Mouse (Mus musculus) heart, embryonic 16.5 days (tissue): Measurements from ENCODE around the gene Dapk3. TPM values are rescaled to one million over a fixed set of nuclear protein-coding genes. Genes with fewer than 3 reads are reported as not detected.

Source experiments
- ATAC-seq: fragments of 200-750 bp; cut with Nextera tagmentation; replicated peaks from 2 replicates; pipeline ENCODE4 v1.8.0; 2017; ENCODE audit warnings: moderate number of reproducible peaks; ENCODE audit not compliant: insufficient read depth, low FRiP score; ENCODE audit errors: extremely low read depth
- H3K27ac ChIP-seq: fragments of 300-500 bp; sonication (generic); 2 replicates; pipeline ENCODE4 v1.5.1; 2014; ENCODE audit warnings: mild to moderate bottlenecking, low read length, control low read depth, moderate library complexity
- H3K27me3 ChIP-seq: fragments of 300-500 bp; sonication (generic); 2 replicates; pipeline ENCODE4 v1.6.1; 2014; ENCODE audit warnings: low read length, mixed read lengths; ENCODE audit not compliant: control insufficient read depth, insufficient read depth
- H3K36me3 ChIP-seq: fragments of 300-500 bp; sonication (generic); 2 replicates; pipeline ENCODE4 v1.6.1; 2014; ENCODE audit not compliant: control insufficient read depth, insufficient read depth
- H3K4me1 ChIP-seq: fragments of 300-500 bp; sonication (generic); 2 replicates; pipeline ENCODE4 v1.6.1; 2014; ENCODE audit warnings: low read length, mixed read lengths; ENCODE audit not compliant: control insufficient read depth, insufficient read depth
- H3K4me2 ChIP-seq: fragments of 300-500 bp; sonication (generic); 2 replicates; pipeline ENCODE4 v1.6.1; 2014; ENCODE audit warnings: low read depth, mild to moderate bottlenecking, control low read depth, low read length
- H3K4me3 ChIP-seq: fragments of 300-500 bp; sonication (generic); 2 replicates; pipeline ENCODE4 v1.5.1; 2014; ENCODE audit warnings: mild to moderate bottlenecking, control low read depth, low read length
- H3K9ac ChIP-seq: fragments of 300-500 bp; sonication (generic); 2 replicates; pipeline ENCODE4 v1.6.1; 2014; ENCODE audit warnings: low read length, control low read depth
- H3K9me3 ChIP-seq: fragments of 300-500 bp; sonication (generic); replicated peaks from 2 replicates; pipeline ENCODE4 v1.6.1; 2016; ENCODE audit warnings: low read length; ENCODE audit not compliant: control insufficient read depth
- WGBS: fragments of 180-500 bp; shearing (Covaris S2); extraction: QIAGEN DNeasy Blood & Tissue Kit; methylation state at CpG from one replicate; pipeline ENCODE4 v1.1.7; 2014; 5-methylcytosine and 5-hydroxymethylcytosine counted together
- polyA plus RNA-seq: library from polyadenylated mRNA; unstranded; fragments of >200 nt; fragmentation: Nextera tagmentation; extraction: Ambion mirVana; gene quantifications from 2 replicates; pipeline ENCODE4 v1.2.1, GENCODE M21; 2015

The Dapk3 gene
- polyA plus RNA-seq: 33.9 and 40.2 TPM in 2 replicates

GRCm38 (mm10) chr10:81182336-81183333 lies at the start of gene Dapk3:
TSS of gene Dapk3 (plus strand) at chr10:81183005.
- ATAC-seq: peak; percentile 94
- Histone ChIP-seq H3K9me3 (no peaks in the 10 kb centered on the region), H3K4me3 (peak within 1 kb of the TSS; percentile 79), H3K27me3 (no peaks in the 10 kb centered on the region), H3K4me2 (peak within 1 kb of the TSS; percentile 75), H3K36me3 (peaks cover 53% of the 10 kb centered on the region), H3K4me1 (peaks cover 30% of the 10 kb centered on the region), H3K9ac (peak within 1 kb of the TSS; percentile 86), H3K27ac (peak within 1 kb of the TSS; percentile 88)
- WGBS: 5% methylated on average over 53 of the region's 53 CpGs

GRCm38 (mm10) chr10:81134181-81134587 lies 48.6 kb upstream of the Dapk3 start:
- ATAC-seq: no peak
- Histone ChIP-seq H3K4me2 (peak overlapping the region; percentile 87), H3K4me1 (peaks cover 30% of the 10 kb centered on the region), H3K9ac (peak overlapping the region; percentile 7; the same call in 1 of the 2 replicates), H3K4me3 (peak overlapping the region; percentile 12), H3K36me3 (no peaks in the 10 kb centered on the region), H3K9me3 (no peaks in the 10 kb centered on the region), H3K27ac (no peak overlapping the region), H3K27me3 (no peaks in the 10 kb centered on the region; the same call in 1 of the 2 replicates)
- 4% methylated on average over 16 of the region's 16 CpGs for WGBS

- peak within 1 kb of the TSS; percentile 97 for H3K27ac ChIP-seq
- H3K9ac ChIP-seq: peak within 1 kb of the TSS; percentile 89
- H3K27me3 ChIP-seq: no peaks in the 10 kb centered on the region; the same call in 1 of the 2 replicates
- no peaks in the 10 kb centered on the region for H3K9me3 ChIP-seq
- no peaks in the 10 kb centered on the region for H3K36me3 ChIP-seq
- peaks cover 33% of the 10 kb centered on the region for H3K4me1 ChIP-seq
- no peak for ATAC-seq
- 4% methylated on average over 40 of the region's 41 CpGs for WGBS
- peak within 1 kb of the TSS; percentile 87 for H3K4me2 ChIP-seq
- peak within 1 kb of the TSS; percentile 82 for H3K4me3 ChIP-seq
Observed at GRCm38 (mm10) chr10:81134966-81135681, 47.7 kb upstream of the Dapk3 start, which contains the start of gene Zbtb7a. TSS of gene Zbtb7a (plus strand) at chr10:81135220.

- peak overlapping the region; percentile 89 for H3K9ac ChIP-seq
- H3K9me3 ChIP-seq: no peaks in the 10 kb centered on the region
- under 1% methylated on average over 69 of the region's 86 CpGs for WGBS
- H3K36me3 ChIP-seq: no peaks in the 10 kb centered on the region
- H3K27ac ChIP-seq: peak overlapping the region; percentile 97
- H3K4me2 ChIP-seq: peak overlapping the region; percentile 87
- peak; percentile 38 for ATAC-seq
- peak overlapping the region; percentile 82 for H3K4me3 ChIP-seq
- H3K27me3 ChIP-seq: no peaks in the 10 kb centered on the region; the same call in 1 of the 2 replicates
- peaks cover 43% of the 10 kb centered on the region for H3K4me1 ChIP-seq
Observed at GRCm38 (mm10) chr10:81135831-81136705, 46.7 kb upstream of the Dapk3 start.

GRCm38 (mm10) chr10:81136706-81137231 lies 46.0 kb upstream of the Dapk3 start:
- WGBS: under 1% methylated on average over 40 of the region's 50 CpGs
- H3K4me1 ChIP-seq: peaks cover 50% of the 10 kb centered on the region
- H3K27me3 ChIP-seq: no peaks in the 10 kb centered on the region; the same call in 1 of the 2 replicates
- H3K36me3 ChIP-seq: no peaks in the 10 kb centered on the region
- peak; percentile 7 for ATAC-seq
- H3K9me3 ChIP-seq: no peaks in the 10 kb centered on the region
- H3K27ac ChIP-seq: peak overlapping the region; percentile 97
- peak overlapping the region; percentile 87 for H3K4me2 ChIP-seq
- peak overlapping the region; percentile 89 for H3K9ac ChIP-seq
- peak overlapping the region; percentile 82 for H3K4me3 ChIP-seq

GRCm38 (mm10) chr10:81137252-81138130 lies 45.3 kb upstream of the Dapk3 start:
- peak; percentile 88 for ATAC-seq
- Histone ChIP-seq H3K4me3 (peak overlapping the region; percentile 87), H3K36me3 (no peaks in the 10 kb centered on the region), H3K9me3 (no peaks in the 10 kb centered on the region), H3K4me2 (peak overlapping the region; percentile 94), H3K27ac (peak overlapping the region; percentile 97), H3K9ac (peak overlapping the region; percentile 92), H3K4me1 (peaks cover 56% of the 10 kb centered on the region), H3K27me3 (no peaks in the 10 kb centered on the region; the same call in 1 of the 2 replicates)
- 0% methylated on average over 75 of the region's 89 CpGs for WGBS

GRCm38 (mm10) chr10:81138131-81138782 lies 44.5 kb upstream of the Dapk3 start:
- H3K4me1 ChIP-seq: peaks cover 61% of the 10 kb centered on the region
- H3K36me3 ChIP-seq: no peaks in the 10 kb centered on the region
- peak overlapping the region; percentile 94 for H3K4me2 ChIP-seq
- H3K27me3 ChIP-seq: no peaks in the 10 kb centered on the region; the same call in 1 of the 2 replicates
- peak overlapping the region; percentile 94 for H3K27ac ChIP-seq
- ATAC-seq: no peak
- H3K9ac ChIP-seq: peak overlapping the region; percentile 92
- H3K9me3 ChIP-seq: no peaks in the 10 kb centered on the region
- peak overlapping the region; percentile 87 for H3K4me3 ChIP-seq
- 0% methylated on average over 22 of the region's 24 CpGs for WGBS
